Mouse (Mus musculus): ENCODE data around the gene Grin2d.

DNA sequence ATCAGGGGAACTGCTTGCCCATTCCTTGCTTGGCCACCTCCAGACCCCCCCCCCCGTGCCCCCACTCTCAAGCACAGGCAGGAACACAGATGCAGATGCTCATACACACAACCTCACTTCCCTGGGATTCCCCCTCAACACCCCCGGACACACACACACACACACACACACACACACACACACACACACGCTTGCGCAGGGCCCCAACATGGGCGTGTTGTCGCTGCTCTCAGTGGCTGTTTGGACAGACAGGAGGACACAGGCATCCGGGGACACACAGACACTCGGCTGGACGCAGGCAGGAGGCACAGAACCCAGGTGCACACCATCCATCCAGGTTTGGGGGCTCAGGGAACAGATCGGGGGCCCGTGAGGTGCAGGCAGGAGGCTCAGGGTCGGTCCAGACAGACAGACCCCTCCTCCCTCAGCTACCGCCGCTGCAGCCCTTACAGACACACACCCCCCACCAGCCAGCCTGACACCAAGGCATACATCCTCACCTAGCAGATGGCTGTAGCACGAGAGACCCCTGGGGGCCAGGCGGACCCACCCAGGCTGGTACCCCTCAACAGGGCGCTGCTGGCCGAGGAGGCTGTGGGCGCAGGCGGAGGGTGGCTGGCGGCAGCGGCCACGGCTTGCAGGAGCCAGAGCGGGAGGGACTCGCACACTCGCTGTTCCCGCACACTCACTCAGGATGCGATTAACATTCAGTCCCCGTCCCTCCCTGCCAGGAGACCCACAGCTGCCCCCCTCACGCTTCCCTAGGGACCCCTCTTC, 7.7 kb downstream of the Grin2d start:
- TF ChIP-seq POLR2A (IDR thresholded peaks at IDR 0.05; ENCODE audit: borderline replicate concordance, extremely low read depth, low read depth, low read length) (no peak), CTCF (IDR thresholded peaks at IDR 0.05; ENCODE audit: insufficient read depth, low read length) (no peak)
